Mouse (Mus musculus) C2C12 (cell line): ENCODE results near the gene Myom1. TPM values are rescaled to one million over a fixed set of nuclear protein-coding genes. Genes with fewer than 3 reads are reported as not detected.

Experiments
- H3K27me3 ChIP-seq: one replicate; pipeline ENCODE4 v1.6.1; 2011; ENCODE audit not compliant: control insufficient read depth, insufficient read depth, insufficient read length
- H3K36me3 ChIP-seq: one replicate; pipeline ENCODE4 v1.6.1; 2011; ENCODE audit not compliant: control insufficient read depth, insufficient read depth
- H3K4me3 ChIP-seq: one replicate; pipeline ENCODE4 v1.5.1; 2011; ENCODE audit warnings: mild to moderate bottlenecking, control low read depth; ENCODE audit not compliant: poor library complexity, insufficient read depth, severe bottlenecking
- H3K79me2 ChIP-seq: one replicate; pipeline ENCODE4 v1.6.1; 2011; ENCODE audit not compliant: control insufficient read depth, insufficient read depth
- H3K79me3 ChIP-seq: one replicate; pipeline ENCODE4 v1.6.1; 2011; ENCODE audit warnings: low read depth, control low read depth
- H3ac ChIP-seq: one replicate; pipeline ENCODE3; 2011; ENCODE audit warnings: low read depth; ENCODE audit not compliant: control insufficient read depth, insufficient read length
- CEBPB ChIP-seq: IDR thresholded peaks from one replicate; pipeline ENCODE4 v1.6.1; 2011; ENCODE audit warnings: low read depth, mild to moderate bottlenecking, control low read depth, moderate library complexity
- CTCF ChIP-seq: IDR thresholded peaks from one replicate; pipeline ENCODE4 v1.5.1; 2011; ENCODE audit not compliant: control insufficient read depth, insufficient read depth, insufficient read length
- FOSL1 ChIP-seq: IDR thresholded peaks from one replicate; pipeline ENCODE4 v1.8.0; 2011; ENCODE audit warnings: mild to moderate bottlenecking, low read length; ENCODE audit not compliant: poor library complexity, insufficient read depth, severe bottlenecking
- MAX ChIP-seq: IDR thresholded peaks from one replicate; pipeline ENCODE4 v1.6.1; 2011; ENCODE audit warnings: mild to moderate bottlenecking, control low read depth
- MYOD1 ChIP-seq: IDR thresholded peaks from one replicate; pipeline ENCODE4 v1.6.1; 2011; ENCODE audit warnings: low read depth; ENCODE audit not compliant: control insufficient read depth, insufficient read length
- MYOG ChIP-seq: IDR thresholded peaks from one replicate; pipeline ENCODE4 v1.6.1; 2011; ENCODE audit not compliant: control insufficient read depth, insufficient read length; ENCODE audit errors: extremely low read depth
- USF1 ChIP-seq: IDR thresholded peaks from one replicate; pipeline ENCODE4 v1.6.1; 2011; ENCODE audit warnings: low read depth, mild to moderate bottlenecking, control low read depth, moderate library complexity
- polyA plus RNA-seq: library from polyadenylated mRNA; unstranded; fragments of >200 nt; fragmentation: generic; extraction: Trizol; gene quantifications from one replicate; pipeline ENCODE4 v1.2.1, GENCODE M21; 2012; ENCODE audit warnings: missing spikeins

Gene Myom1
- polyA plus RNA-seq, 1 experiment, result 0.35 TPM

GRCm38 (mm10) chr17:71171161-71171560, 168.7 kb downstream of the Myom1 start:
- TF ChIP-seq CTCF (no peak), MYOG (no peak), FOSL1 (no peak), USF1 (no peak), CEBPB (no peak), MAX (no peak), MYOD1 (no peak)
- no peak overlapping the region for H3K4me3 ChIP-seq
- H3K79me3 ChIP-seq, result no peaks in the 10 kb centered on the region

More at GRCm38 (mm10) chr17:71171161-71171560, 168.7 kb downstream of the Myom1 start:
- Histone ChIP-seq H3K27me3 (no peaks in the 10 kb centered on the region), H3ac (no peak overlapping the region), H3K36me3 (no peaks in the 10 kb centered on the region), H3K79me2 (no peaks in the 10 kb centered on the region)

Other genes with a start within 250 kb of the Myom1 start
- gene Tgif1, start 149.1 kb upstream of the Myom1 start, polyA plus RNA-seq, result 46.7 TPM
- gene Myl12a, start 245 bp downstream of the Myom1 start, polyA plus RNA-seq, result 770 TPM
- 9.3 TPM for gene Lpin2, start 179.9 kb downstream of the Myom1 start, polyA plus RNA-seq